Mouse (Mus musculus) heart, adult 9 months (tissue): ENCODE data around the gene Rap1gap2.

ENCODE experiments used
- DNase-seq, 2 experiments: peaks; one replicate each; pipeline ENCODE4 v3.0.0; 2022; ENCODE audit warnings: low spot score in 2 of 2

The Rap1gap2 gene

DNA sequence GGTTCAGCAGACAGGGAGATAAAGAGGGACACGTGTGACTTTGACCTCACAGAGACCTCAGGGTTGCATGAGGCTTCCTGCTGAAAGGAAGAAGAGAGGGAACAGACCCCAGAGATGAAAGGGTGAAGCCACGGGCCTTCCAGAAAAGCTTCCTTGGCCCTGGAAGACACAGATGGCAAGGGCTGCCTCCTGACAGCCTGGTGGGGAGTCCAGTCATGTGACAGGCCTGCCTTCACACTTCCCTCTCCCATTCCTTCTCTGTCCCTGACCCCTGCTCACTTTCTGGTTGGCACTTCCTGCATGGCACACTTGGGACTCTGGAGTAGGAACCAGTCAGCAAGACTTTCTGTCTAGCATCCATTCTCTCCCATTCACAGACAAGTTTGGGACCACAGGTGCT is 148.1 kb downstream of the Rap1gap2 start:
- no peak for DNase-seq

DNA sequence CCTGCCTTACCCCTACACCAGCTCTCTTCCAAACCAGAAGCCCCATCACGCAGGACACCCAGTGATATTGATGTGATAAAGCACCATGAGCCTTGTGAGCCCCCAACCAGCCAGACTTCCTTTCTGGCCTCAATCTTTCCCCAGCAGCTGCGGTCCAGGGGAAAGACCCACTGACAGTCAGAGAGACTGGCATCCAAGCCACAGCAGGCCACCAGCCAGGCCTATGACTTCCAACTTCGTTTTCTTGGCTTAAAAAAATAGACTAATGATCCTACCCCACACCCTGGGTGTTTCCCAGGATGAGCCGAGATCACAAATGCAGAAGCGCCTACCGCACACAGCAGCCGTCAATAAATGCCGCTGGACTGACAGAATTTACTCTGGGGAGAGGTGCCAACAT is 151.1 kb downstream of the Rap1gap2 start:
- DNase-seq = no peak

DNA sequence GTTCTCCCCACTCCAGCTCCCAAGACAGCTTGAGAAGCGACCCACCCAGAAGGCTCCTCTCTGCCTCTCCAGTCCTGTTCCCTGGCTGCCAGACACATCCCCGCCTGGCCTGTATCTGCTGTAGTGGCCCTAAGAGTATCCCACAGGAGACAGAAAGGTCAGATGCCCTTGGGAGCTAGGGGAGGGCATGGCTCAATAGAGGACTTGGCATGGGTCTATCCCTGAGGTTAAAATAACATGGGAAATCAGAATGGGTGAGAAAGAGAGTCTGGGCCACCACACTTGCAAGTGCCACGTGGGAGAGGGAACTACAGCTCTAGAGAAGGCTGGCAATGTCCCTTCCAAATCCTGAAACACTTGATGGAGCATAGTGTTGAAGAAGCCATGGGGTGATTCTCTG is 152.3 kb downstream of the Rap1gap2 start:
- DNase-seq = peak; percentile 39 to 45

DNA sequence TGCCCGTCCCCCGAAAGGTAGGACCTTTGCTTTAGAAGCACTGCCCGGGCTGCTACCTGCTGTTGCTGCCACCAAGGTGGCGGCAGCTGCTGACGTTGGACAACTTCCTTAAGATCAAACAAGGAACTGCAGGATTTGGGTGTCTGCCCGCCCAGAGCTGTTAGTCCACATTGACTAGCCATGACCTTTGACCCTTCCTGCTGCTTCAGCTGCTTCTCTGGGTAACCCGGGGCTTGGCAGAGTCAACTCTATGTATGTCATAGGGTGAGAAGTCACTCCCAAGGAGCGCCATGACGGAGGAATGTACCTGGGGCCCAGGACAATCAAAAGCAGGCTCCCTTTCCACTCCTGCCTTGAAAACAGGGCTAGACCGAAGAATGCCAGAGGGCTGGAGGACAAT is 153.5 kb downstream of the Rap1gap2 start:
- no peak for DNase-seq

DNA sequence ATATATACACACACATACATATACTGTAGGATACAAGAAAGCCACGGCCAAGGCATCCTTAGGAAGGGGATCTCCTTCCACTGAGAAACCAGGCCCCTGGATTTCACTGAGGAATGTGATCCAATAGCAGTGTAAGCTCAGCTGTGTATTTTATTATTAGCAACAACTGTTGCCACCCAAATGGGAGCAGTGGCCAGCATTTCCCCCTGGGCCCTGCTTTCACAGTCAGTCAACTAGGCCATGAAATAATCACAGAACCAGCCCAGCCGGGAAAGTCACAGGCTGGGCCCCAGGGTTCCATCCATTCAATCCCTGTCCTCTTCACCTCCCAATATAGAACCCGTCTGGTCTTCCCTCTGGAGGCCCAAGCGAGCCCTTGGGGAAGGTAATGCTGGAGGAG is 162.2 kb downstream of the Rap1gap2 start:
- peak; percentile 53 to 55 for DNase-seq

DNA sequence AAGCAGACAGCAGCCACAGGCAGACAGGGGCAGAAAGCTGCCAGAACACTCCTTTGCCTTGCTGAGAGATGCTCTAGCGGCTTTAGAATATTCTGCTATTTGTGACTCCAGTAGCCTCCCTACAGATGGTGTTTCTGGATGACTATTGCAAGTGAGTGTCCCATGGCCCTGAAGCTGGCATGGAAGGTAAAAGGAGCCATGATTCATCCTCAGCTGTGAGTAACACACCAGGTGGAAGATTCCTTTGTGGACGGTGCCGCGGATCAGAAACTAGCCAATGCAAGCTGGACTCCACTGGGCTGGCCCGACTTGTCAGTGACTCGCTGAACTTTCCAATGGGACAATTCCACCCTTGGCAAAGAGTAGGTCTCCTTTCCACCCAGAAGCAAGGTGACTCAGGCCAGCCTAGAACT is 162.7 kb downstream of the Rap1gap2 start:
- DNase-seq = no peak

DNA sequence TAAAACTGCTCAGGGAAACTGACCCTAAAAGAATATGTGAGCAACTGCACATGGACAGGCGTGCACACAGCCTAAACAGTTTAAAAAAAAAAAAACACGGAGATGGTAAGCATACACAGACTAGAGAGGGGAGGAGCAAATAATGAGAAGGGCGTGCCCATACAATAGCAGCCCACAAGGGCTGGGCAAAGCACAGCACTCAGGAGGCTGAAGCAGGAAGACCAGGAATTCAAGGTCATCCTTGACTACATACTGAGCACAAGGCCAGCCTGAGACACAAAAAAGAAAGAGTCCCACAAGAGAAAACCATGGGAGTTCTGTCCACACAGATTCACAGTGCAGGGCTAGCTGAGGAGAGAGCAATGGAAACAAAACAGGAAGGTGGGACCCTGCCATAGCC is 165.1 kb downstream of the Rap1gap2 start:
- no peak for DNase-seq

DNA sequence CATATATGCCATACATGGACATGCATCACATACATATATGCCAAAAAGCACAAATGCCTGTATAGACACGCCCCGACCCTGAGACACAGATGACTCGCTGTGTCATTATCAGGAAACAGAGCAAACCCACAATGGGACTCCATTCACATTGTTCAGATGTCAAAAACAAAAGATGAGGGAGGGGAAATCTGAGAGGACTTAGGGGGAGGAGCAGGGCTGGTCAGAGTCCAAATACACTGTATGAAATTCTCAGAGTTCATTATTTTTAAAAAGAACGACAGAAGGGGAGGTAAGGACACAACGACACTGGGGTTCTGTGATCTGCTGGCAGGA is 166.8 kb downstream of the Rap1gap2 start:
- DNase-seq = no peak

DNA sequence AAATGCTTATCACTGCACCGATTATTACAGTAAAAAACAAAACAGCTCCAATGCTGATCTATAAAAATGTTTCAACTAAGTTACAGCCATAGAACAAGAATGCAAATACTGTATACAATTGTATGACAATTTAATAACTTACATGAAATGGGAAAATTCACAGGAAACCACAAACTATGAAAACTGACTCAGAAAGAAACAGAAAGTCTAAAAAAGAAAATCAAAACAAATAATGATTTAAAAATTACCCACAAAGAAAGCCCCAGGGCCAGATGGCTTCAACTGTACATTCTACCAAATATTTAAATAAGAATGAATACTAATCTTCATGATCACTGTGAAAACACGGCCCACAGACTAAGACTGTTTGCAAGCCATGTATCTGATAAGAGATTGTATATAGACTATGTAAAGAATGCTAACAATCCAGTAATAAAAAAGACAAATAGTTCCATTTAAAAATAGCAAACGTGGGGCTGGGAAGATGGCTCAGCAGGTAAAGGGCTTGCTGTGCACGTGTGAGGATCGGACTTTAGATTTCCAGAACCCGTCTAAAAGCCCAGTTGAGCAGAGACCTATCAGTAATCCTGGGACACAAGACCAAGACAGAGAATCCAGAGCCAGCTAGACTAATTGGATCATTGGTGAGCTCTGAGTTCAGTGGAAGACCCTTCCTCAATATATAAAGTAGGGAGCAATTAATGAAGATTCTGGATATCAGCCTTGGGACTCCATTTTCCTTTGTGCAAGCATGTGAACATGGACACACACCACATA is 167.4 kb downstream of the Rap1gap2 start:
- no peak for DNase-seq

DNA sequence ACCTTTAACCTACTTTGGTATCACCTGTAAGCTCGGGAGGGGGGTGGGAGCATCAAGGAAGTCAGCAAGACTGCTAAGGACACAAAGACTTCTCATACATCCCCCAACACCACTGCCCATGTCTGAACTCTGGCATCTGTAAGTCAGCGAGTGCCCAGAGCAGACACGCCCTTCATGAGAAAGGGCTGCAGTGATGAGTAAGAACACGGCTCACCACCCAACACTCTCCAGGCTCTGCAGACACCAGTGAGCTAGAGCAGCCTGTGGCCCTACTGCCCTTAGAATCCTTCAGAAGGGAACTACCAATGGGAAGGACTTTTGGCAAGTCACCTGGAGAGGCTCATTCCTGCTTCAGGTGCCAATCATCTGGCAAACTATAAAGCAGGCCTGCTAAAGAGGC is 168.3 kb downstream of the Rap1gap2 start:
- no peak for DNase-seq

DNA sequence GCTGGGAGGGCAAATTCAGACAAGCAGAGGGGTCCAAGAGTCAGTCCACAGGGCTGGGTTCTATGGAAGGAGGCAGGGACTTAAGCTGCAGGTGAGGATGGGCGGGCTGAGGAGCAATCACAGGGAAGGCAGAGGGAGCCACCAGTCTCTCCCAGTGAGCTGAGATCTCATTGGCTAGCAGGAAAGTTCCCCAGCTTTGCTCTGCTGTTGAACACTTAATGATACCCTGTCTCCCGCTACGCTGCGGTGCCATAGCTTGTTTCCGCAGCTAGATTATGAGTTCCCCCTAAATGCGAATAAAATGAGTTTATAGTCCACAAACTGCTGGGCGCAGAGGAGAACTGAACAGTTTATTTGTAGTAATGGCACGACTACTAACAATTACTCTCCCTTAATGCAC is 170.6 kb downstream of the Rap1gap2 start:
- DNase-seq = no peak

DNA sequence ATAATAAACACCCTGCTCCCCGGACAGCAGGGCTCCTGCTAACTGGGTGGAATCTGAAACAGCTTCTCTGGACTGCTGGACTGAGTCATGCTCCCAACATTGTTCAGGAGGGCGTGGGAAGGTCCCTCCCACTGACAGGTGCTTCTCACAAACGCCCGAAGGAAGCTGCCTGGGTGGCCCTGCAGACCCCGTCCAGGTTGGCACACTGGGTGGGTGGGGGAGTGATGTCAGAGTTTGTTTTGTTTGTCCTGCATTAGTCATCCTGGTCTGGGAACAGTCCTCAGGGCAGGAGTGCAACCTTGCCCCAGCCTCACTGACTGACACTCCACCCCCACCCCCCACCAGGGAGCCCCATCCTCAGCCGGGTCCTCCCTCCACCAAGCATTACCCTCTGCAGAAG is 171.5 kb downstream of the Rap1gap2 start:
- DNase-seq = no peak

DNA sequence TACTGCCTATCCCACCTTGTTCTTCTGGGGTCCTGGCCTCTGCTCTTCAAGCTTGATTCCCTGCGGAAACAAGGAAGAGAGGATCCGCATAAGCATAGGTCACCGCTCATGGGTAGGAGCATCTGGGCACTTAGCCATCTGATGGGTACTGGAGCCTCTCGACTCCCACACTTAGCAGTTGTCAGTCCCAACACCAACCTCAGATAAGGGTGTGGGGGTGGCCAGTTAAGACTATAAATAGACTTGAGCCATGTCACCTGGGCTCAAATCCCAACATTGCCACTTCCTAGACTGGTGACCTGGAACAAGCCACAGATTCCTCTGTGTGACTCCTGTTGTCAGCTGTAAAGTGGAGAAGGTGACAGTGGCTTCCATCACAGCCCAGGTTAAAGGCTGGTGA is 172.5 kb downstream of the Rap1gap2 start:
- peak; percentile 72 to 80 for DNase-seq

DNA sequence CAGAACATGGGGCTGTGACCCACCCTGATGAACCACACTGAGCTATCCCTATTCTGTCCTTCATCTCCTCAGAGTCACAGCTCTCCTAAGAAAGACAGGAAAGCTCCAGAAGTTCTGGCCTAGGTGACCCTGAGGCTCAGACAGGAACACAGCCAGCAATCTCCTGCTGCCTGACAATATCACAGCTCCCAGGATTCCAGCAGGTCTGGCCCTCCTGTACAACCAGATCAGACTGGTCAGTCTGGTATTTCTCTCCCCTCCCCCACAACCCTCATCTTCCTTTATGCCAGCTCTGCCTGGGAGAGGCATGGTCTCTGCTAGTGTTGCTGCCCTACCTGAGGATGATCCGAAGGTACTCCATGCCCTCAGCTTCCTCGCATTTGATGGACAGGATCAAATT is 175.3 kb downstream of the Rap1gap2 start:
- no peak for DNase-seq

DNA sequence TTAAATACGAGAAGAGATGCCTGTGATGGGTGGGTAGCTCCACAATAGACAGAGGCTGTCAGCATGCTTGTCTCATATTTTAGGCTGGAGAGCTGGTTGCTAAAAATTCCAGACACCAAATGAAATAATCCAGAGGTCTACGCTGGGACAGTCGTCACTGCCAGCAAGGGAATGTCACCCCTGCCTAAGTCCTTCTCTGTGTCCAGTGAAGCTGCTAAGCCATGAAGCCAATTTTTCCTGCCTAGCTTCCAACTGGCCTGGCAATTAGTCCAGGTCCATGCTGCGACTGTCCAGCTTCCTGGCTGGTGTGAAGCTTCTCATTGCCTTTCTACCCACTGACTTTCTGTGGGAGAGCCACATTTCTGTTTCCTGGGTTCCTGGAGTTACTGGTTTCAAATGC is 177.7 kb downstream of the Rap1gap2 start:
- DNase-seq = peak; percentile 60 to 61

DNA sequence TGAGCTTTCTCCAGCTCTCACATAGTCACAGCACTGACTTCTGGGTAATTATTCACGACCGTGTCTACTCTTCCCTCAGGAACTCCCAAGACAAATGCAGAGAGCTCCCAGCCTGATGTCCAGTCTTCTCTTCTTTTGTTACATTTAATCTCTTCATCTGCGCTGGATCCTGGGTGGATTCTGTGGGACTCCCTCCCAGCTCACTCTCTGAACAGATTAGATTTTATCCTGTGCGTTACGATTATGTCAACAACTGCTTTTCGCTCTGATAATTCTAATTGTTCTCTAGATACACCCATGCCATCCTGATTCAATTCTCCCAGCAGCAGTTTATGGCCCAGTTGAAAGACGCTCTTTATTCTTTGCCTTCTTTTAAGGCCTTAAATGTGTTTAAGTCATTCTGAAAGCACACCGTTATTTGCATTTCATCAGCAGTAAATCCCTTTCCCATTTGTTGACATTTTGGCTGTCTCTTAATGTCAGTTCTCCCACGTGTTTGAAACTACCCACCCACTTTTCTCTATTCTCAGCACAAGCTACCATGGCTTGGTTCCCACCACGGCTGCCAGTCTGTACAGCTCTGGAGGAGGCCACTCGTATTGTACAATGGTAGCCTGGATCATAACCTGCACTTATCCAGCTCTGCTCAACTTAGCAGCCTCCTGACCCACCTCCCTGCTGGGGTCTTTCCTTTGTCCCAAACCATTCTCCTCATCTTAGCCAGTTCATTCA is 180.8 kb downstream of the Rap1gap2 start:
- DNase-seq = no peak

DNA sequence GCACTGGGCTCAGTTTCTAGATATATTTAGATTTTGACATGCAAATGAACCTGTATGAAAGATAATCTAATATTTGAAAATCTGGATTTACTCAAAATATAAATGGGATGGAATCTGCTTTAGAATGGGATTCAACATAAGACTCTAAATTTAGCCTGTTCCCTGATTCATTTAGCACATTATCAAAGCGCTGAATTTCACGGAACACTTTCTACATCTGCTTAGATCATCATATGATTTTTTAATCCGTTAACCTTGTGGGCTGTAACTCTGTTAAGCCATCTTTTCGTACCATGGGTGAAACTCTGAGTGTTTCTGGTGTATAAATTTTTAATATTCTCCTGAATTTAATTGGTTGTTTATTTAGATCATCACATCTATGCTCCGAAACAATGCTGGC is 184.4 kb downstream of the Rap1gap2 start:
- DNase-seq = no peak

DNA sequence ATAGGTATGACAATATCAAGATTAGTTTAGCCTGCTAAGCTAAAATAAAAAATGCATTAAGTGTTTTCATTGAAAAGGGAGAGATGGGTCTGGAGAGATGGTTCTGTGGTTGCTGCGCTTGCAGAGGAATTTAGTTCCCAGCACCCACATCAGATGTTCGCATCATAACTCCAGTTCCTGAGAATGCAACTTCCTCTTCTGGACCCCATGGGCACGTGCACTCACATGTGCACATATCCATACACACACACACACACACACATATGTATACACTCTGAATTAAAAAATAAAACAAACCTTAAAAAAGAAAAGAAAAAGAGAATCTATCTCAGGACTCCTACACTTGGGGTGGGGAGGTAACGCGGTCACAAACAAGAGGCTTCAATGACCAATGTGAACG is 188.7 kb downstream of the Rap1gap2 start:
- no peak for DNase-seq

DNA sequence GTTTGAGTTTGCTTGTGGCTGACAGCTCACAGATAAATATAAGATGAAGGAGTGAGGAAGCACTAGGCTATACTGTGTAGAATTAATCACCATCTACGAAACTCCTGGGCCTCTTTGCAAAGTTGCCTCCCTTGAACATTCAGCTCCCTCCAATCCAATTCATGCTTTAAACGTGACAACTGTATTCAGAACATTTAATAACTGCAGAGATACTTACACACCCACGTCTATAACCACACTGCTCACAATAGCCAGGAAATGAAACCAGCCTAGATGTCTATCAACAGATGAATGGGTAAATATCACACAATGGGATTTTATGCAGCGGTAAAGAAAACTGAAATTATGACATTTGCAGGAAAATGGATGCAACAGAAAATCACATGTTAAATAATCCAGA is 189.6 kb downstream of the Rap1gap2 start:
- no peak for DNase-seq

DNA sequence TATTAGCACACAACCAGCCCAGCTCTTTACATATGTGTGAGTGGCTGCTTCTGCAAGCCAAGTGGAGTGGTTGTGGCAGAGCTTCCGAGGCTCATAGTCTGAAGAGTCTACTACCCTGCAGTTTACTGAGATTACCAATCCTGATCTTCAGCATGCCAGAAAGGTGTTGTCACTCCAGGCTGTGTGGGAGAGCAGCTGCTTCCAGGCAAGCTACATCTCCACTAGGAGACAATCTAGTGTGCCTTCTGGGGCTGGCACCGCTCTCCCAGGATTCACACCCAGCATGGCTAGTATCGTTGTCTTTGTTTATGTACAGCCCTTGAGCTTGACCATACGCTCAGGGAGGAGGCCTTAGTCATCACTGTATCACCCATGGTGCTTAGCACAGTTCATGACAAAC is 191.1 kb downstream of the Rap1gap2 start:
- DNase-seq = no peak

DNA sequence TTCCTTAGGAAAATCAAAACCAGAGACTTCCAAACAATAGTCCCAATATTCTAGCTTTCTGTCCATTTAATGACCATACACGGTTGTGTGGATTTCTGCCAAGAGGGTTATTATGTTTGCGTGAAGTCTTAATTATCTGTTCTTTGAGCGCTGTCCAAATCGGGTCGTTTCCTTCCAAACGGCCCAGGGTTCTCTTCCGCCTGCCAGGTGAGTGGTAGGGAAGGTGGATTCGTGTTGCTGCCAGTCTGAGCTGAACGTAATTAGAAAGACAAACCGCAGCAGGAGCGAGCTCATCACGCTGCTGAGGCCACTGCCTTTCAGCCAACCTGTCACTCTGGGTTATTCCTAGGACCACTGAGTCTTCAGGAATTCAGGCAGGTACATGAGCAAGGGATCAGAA is 195.0 kb downstream of the Rap1gap2 start:
- DNase-seq = no peak

DNA sequence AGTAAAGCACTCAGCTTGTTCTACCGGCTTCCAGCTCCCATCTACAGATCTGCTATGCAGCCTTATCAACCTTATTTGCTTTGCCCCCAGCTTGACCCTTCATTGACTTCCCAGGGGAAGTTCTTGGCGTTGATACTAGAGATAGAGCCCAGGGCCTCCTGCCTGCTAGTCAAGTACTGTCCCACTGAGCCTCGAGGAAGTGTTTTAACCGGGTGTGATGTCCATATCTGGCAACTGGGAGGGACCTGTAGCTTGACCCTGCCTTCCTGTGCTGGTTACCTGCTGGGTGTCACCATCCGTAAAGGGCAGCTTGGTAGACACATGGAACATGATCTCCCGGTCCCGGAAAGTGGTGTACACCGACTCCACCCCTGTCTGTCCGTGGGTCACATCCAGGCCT is 196.6 kb downstream of the Rap1gap2 start:
- DNase-seq = no peak

DNA sequence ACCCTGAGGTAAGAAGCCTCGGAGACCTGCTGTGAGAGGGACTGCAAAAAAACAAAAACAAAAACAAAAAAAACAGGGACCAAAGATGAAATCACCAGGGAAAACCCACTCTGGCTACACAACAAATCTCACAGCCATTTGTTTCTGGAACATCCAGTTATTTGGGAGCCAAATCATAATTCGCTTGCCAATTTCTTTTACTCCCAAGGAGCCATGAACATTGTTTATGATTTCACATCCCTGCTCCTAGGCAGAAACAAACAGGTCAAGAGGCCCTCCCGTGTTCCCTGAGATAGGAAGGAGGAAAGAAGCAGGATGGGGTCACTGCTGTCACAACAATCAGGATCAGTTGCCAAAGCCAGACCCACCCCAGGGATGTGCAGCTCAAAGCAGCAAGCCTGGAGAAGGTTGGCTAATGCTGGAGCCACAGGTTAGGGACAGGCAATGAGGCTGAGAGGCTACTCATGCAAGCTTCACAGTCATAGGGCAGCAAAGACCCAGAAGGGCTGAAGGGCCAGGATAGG is 197.2 kb downstream of the Rap1gap2 start:
- peak; percentile 41 for DNase-seq
